Mouse (Mus musculus) limb, embryonic 14.5 days (tissue): ENCODE measurements around the gene Tmtc4. TPM values are rescaled to one million over a fixed set of nuclear protein-coding genes. Genes with fewer than 3 reads are reported as not detected.

Experiments
- ATAC-seq: fragments of 200-750 bp; cut with Nextera tagmentation; 2 replicates; pipeline ENCODE4 v1.8.0; 2017; ENCODE audit warnings: low read depth, moderate number of reproducible peaks, moderate TSS enrichment; ENCODE audit not compliant: low FRiP score
- DNase-seq: peaks from one replicate; pipeline ENCODE4 v3.0.0-alpha.2; 2015; ENCODE audit warnings: low spot score
- H3K27ac ChIP-seq: fragments of 300-500 bp; sonication (generic); replicated peaks from 2 replicates; pipeline ENCODE4 v1.5.1; 2014; ENCODE audit warnings: low read depth, mild to moderate bottlenecking, low read length, moderate library complexity, mixed read lengths
- H3K27me3 ChIP-seq: fragments of 300-500 bp; sonication (generic); 2 replicates; pipeline ENCODE4 v1.6.1; 2014; ENCODE audit warnings: low read length, mixed read lengths; ENCODE audit not compliant: control insufficient read depth, insufficient read depth
- H3K36me3 ChIP-seq: fragments of 300-500 bp; sonication (generic); 2 replicates; pipeline ENCODE4 v1.6.1; 2014; ENCODE audit warnings: mild to moderate bottlenecking, low read length, moderate library complexity, mixed read lengths; ENCODE audit not compliant: control insufficient read depth, insufficient read depth
- H3K4me1 ChIP-seq: fragments of 300-500 bp; sonication (generic); 2 replicates; pipeline ENCODE4 v1.6.1; 2014; ENCODE audit warnings: antibody characterized with exemption, low read length, mixed read lengths; ENCODE audit not compliant: control insufficient read depth, insufficient read depth
- H3K4me2 ChIP-seq: fragments of 300-500 bp; sonication (generic); replicated peaks from 2 replicates; pipeline ENCODE4 v1.6.1; 2014; ENCODE audit warnings: low read depth, mild to moderate bottlenecking, low read length, moderate library complexity; ENCODE audit not compliant: severe bottlenecking
- H3K4me3 ChIP-seq: fragments of 300-500 bp; sonication (generic); replicated peaks from 2 replicates; pipeline ENCODE4 v1.5.1; 2014; ENCODE audit warnings: low read length
- H3K9ac ChIP-seq: fragments of 300-500 bp; sonication (generic); 2 replicates; pipeline ENCODE4 v1.6.1; 2014; ENCODE audit warnings: mild to moderate bottlenecking, low read depth, low read length, moderate library complexity; ENCODE audit not compliant: severe bottlenecking
- H3K9me3 ChIP-seq: fragments of 300-500 bp; sonication (generic); 2 replicates; pipeline ENCODE4 v1.6.1; 2016; ENCODE audit warnings: low read length; ENCODE audit not compliant: control insufficient read depth
- POLR2A ChIP-seq: fragments of 200-500 bp; IDR thresholded peaks from 2 replicates; pipeline ENCODE4 v1.8.0; 2012; ENCODE audit warnings: inconsistent platforms, mild to moderate bottlenecking, moderate library complexity, borderline replicate concordance; ENCODE audit not compliant: insufficient read depth, insufficient read length; ENCODE audit errors: extremely low read depth
- WGBS: fragments of 180-500 bp; shearing (Covaris S2); extraction: QIAGEN DNeasy Blood & Tissue Kit; methylation state at CpG from one replicate; pipeline ENCODE4 v1.1.7; 2014; 5-methylcytosine and 5-hydroxymethylcytosine counted together
- polyA plus RNA-seq, 2 experiments: library from polyadenylated mRNA; depleted of rRNA in 1 of 2; stranded (reverse) in 1 of 2; unstranded in 1 of 2; fragments of >200 nt; fragmentation: Nextera tagmentation in 1 of 2; extraction: Ambion mirVana in 1 of 2; gene quantifications; 2 replicates each; pipeline versions ENCODE4 v1.2.1 to v1.2.3; 2012 to 2014

Tmtc4 gene
- polyA plus RNA-seq, 2 experiments, result 20.9 to 25.5 TPM

DNA sequence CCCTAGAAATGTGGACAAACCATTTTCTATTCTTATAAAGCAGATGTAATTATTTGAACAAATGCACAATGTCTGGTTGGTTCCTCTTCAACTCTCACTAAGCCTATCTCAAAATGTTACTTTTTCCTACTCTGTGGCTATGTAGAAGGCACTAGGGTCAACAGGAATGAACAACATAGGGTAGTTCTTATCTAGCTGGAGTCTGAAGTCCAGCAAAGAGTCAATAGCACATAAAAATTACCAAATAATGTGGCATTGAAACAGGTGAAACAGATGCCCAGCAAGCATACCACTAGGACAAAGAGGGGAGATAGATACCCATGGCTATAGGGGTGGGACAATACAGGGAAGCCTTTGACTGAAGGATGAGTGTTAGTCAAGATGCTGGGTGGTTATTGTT, 72.6 kb downstream of the Tmtc4 start:
- ATAC-seq (no peak), DNase-seq (no peak)
- H3K36me3 ChIP-seq, result no peaks in the 10 kb centered on the region
- H3K9ac ChIP-seq, result no peak overlapping the region
- H3K4me3 ChIP-seq, result no peak overlapping the region
- peaks cover 9% of the 10 kb centered on the region for H3K9me3 ChIP-seq
- H3K4me1 ChIP-seq, result no peaks in the 10 kb centered on the region
- no peak for TF ChIP-seq POLR2A
- H3K27me3 ChIP-seq, result no peaks in the 10 kb centered on the region
- no peak overlapping the region for H3K27ac ChIP-seq
- no peak overlapping the region for H3K4me2 ChIP-seq

DNA sequence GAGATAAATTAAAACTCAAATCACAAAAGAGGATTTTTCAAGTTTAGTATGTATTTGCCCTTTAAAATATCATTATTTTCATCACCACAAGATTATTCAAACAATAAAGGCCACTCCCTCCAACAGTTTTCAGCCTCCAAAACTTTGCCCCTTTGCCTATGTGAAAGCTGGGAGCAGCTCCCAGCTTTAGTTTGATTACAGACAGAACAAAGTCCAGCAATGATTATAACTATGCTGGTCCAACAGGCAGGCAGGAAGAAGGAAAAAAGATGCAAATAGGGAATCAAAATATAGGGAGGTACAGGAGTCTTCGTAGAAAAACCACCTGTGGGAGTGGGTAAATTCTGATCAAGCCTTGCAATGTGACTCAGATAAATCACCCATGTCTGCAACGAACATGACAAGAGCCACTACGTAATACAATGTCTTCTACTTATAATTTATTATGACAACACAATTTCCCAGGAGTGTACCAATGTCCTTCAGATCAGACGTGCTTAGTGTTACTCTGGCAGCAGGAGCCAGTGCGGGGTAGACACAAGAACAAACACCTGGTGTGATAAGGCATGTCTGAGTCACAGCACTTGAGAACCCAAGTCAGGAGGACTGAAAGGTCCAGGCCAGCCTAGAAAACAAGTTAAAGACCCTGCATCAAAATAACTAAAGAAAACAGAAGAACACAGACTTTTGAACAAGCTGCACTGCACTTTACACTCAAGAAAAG, 74.3 kb downstream of the Tmtc4 start:
- DNase-seq (no peak), ATAC-seq (no peak)
- no peaks in the 10 kb centered on the region for H3K4me1 ChIP-seq
- no peak for TF ChIP-seq POLR2A
- WGBS, result 86% methylated on average over 5 of the region's 5 CpGs
- H3K27me3 ChIP-seq, result no peaks in the 10 kb centered on the region
- H3K9me3 ChIP-seq, result peaks cover 9% of the 10 kb centered on the region
- H3K9ac ChIP-seq, result no peak overlapping the region
- H3K36me3 ChIP-seq, result no peaks in the 10 kb centered on the region
- H3K27ac ChIP-seq, result no peak overlapping the region
- H3K4me2 ChIP-seq, result no peak overlapping the region
- H3K4me3 ChIP-seq, result no peak overlapping the region

DNA sequence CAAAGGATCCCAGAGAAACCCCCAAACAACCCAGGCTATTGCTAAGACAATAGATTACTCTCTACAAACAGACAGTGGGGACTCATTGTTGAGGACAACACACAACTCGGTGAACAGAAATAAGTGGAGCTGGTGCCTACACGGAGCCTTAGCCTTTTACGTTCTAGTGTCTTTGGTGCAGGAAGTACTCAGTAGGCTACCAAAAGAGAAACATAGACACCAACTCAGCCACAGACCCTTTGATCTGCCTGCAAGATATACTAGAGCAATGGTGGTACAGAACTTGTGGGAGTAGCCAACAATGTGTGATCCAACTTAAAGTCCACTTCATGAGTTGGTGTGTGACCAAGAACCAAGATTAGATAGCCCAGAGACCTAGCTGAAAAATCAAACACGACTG, 75.8 kb downstream of the Tmtc4 start:
- Histone ChIP-seq H3K27me3 (no peaks in the 10 kb centered on the region), H3K9me3 (peaks cover 9% of the 10 kb centered on the region), H3K9ac (no peak overlapping the region), H3K4me2 (no peak overlapping the region), H3K4me1 (peaks cover 2% of the 10 kb centered on the region; the same call in 1 of the 2 replicates), H3K4me3 (no peak overlapping the region), H3K36me3 (no peaks in the 10 kb centered on the region), H3K27ac (no peak overlapping the region)
- ATAC-seq (no peak), DNase-seq (no peak)
- WGBS, result 89% methylated on average over 4 of the region's 4 CpGs
- TF ChIP-seq POLR2A, result no peak

DNA sequence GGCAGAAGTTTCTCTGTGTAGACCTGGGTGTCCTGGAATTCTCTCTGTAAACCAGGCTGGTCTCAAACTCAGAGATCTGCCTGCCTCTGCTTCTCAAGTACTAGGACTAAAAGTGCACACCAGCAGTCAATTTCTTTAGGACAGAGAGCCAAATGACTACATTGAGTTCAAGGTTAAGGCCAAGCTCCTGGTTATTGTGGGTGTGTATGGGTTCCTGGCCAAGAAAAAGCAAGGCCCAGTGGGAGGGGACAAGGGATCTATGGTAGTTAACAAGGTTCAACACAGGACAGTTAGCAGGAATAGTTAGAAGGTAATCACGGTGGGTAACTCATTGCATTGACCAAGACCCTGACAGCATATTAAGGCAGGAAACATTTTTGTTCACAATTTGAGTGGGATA, 78.8 kb downstream of the Tmtc4 start:
- no peaks in the 10 kb centered on the region for H3K36me3 ChIP-seq
- peaks cover 9% of the 10 kb centered on the region for H3K9me3 ChIP-seq
- no peak for TF ChIP-seq POLR2A
- 87% methylated on average over 1 of the region's 1 CpGs for WGBS
- H3K4me3 ChIP-seq, result no peak overlapping the region
- DNase-seq (no peak), ATAC-seq (no peak)
- no peaks in the 10 kb centered on the region for H3K27me3 ChIP-seq
- no peak overlapping the region for H3K9ac ChIP-seq
- no peak overlapping the region for H3K27ac ChIP-seq
- H3K4me1 ChIP-seq, result peaks cover 12% of the 10 kb centered on the region
- no peak overlapping the region for H3K4me2 ChIP-seq

DNA sequence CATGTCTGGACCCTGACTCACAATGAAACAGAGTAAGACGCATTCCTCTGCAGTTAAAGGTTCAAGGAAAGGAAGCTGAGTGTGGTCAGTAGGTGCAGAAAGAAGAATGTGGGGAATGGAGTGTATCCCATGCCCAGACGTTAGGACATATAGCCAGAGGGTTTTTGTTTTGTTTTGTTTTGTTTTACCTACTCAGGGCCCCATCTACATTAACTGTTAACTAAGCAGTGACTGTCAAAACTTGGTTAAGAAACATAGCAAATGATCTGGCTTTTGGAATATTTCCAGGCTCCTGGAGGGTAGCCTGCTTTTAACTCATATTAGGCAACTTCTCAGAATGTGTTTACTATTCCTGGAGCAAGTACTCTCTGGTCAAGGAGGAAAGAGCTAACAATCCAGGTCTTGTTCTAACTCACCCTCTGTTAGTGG, 79.9 kb downstream of the Tmtc4 start:
- Histone ChIP-seq H3K27ac (no peak overlapping the region), H3K9ac (no peak overlapping the region), H3K36me3 (no peaks in the 10 kb centered on the region), H3K4me3 (no peak overlapping the region), H3K4me1 (peaks cover 12% of the 10 kb centered on the region), H3K4me2 (no peak overlapping the region), H3K9me3 (peaks cover 9% of the 10 kb centered on the region), H3K27me3 (no peaks in the 10 kb centered on the region)
- DNase-seq (no peak), ATAC-seq (no peak)
- WGBS, result 33% methylated on average over 2 of the region's 2 CpGs
- TF ChIP-seq POLR2A, result no peak
